Mouse (Mus musculus) hindbrain, embryonic 10.5 days (tissue): ENCODE measurements around the gene Odf3. TPM values are rescaled to one million over a fixed set of nuclear protein-coding genes. Genes with fewer than 3 reads are reported as not detected.
A peak's percentile ranks its signal among the peaks of the same experiment; 100 is the strongest.
"Not testable (repeated sequence)": the region's sequence is repeated elsewhere in the genome, so short reads cannot be mapped to it uniquely, and the experiment has no call there.

Source experiments
- DNase-seq: peaks from one replicate; pipeline ENCODE4 v3.0.0-alpha.2; 2017; ENCODE audit warnings: low spot score
- H3K27ac ChIP-seq: fragments of 300-500 bp; sonication (generic); 2 replicates; pipeline ENCODE4 v1.5.1; 2016; ENCODE audit warnings: mild to moderate bottlenecking, moderate library complexity
- H3K27me3 ChIP-seq: fragments of 300-500 bp; sonication (generic); 2 replicates; pipeline ENCODE4 v1.6.1; 2016; ENCODE audit warnings: mild to moderate bottlenecking; ENCODE audit not compliant: poor library complexity, insufficient read depth, severe bottlenecking
- H3K36me3 ChIP-seq: fragments of 300-500 bp; sonication (generic); 2 replicates; pipeline ENCODE4 v1.6.1; 2016; ENCODE audit warnings: mild to moderate bottlenecking, moderate library complexity
- H3K4me1 ChIP-seq: fragments of 300-500 bp; sonication (generic); replicated peaks from 2 replicates; pipeline ENCODE4 v1.6.1; 2016; ENCODE audit warnings: mild to moderate bottlenecking
- H3K4me3 ChIP-seq: fragments of 300-500 bp; sonication (generic); 2 replicates; pipeline ENCODE4 v1.5.1; 2016; ENCODE audit warnings: mild to moderate bottlenecking, moderate library complexity
- H3K9me3 ChIP-seq: fragments of 300-500 bp; sonication (generic); 2 replicates; pipeline ENCODE4 v1.6.1; 2016; ENCODE audit warnings: mild to moderate bottlenecking, moderate library complexity
- whole genome bisulfite sequencing: fragments of 180-500 bp; shearing (Covaris S2); methylation state at CpG from one replicate; pipeline ENCODE4 v1.1.7; 2016; 5-methylcytosine and 5-hydroxymethylcytosine counted together
- polyA plus RNA-seq: library from polyadenylated mRNA; unstranded; fragments of >200 nt; fragmentation: Nextera tagmentation; extraction: Ambion mirVana; gene quantifications from 2 replicates; pipeline ENCODE4 v1.2.1, GENCODE M21; 2016

Gene Odf3
- polyA plus RNA-seq, 1 experiment from 2014 or later, result not detected

- WGBS, result 89% methylated on average over 4 of the region's 4 CpGs
- no peaks in the 10 kb centered on the region for H3K27me3 ChIP-seq
- no peaks in the 10 kb centered on the region for H3K9me3 ChIP-seq
- H3K4me3 ChIP-seq, result no peak overlapping the region
- H3K4me1 ChIP-seq, result no peaks in the 10 kb centered on the region
- peaks cover 40% of the 10 kb centered on the region for H3K36me3 ChIP-seq
- no peak for DNase-seq
- H3K27ac ChIP-seq, result no peak overlapping the region
Measured at GRCm38 (mm10) chr7:140874224-140874623, 26.6 kb downstream of the Odf3 start.

DNA sequence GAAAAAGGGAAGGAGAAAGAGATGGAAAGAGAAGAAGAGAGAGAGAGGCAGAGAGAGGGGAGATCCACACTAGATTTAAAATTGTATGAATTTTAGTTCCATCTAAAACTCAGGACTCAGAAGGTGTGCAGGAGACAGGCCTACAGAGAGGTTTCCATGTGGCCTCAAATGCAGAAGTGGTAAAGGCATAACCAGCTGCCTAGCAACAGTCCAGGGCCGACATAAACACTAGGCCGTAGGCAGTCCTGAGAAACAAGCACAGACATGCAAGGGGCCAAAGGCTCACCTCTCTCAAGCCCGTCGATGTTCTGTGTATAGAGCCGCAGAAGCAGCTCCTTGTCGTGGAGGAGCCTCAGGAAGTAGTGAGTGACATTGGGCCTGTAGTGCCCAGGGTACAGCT, 29.8 kb downstream of the Odf3 start:
- 81% methylated on average over 6 of the region's 6 CpGs for WGBS
- Histone ChIP-seq H3K9me3 (no peaks in the 10 kb centered on the region), H3K4me1 (peaks cover 8% of the 10 kb centered on the region), H3K4me3 (no peak overlapping the region), H3K36me3 (peaks cover 37% of the 10 kb centered on the region), H3K27ac (no peak overlapping the region), H3K27me3 (no peaks in the 10 kb centered on the region)
- DNase-seq, result no peak

DNA sequence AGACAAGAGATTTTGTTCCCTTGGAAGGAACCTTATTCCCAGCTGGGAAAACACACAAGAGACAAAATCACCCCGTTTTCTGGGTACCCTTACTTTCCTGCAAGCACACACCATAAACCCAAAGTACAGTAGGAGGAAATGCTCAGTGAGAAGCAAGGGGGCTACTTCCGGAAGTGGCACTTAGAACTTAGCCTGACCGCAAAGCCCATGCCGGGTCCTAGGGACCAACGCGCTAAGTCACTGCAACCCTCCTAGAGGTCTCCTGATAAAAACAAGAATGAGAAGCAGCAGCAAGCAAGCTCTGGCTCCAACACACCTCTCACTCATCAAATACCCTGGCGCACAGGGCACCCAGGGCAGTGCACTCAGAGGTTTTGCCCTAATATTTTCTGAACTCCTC, 31.8 kb downstream of the Odf3 start:
- Histone ChIP-seq H3K36me3 (peaks cover 38% of the 10 kb centered on the region), H3K4me3 (no peak overlapping the region), H3K4me1 (peaks cover 20% of the 10 kb centered on the region), H3K9me3 (no peaks in the 10 kb centered on the region), H3K27me3 (no peaks in the 10 kb centered on the region), H3K27ac (no peak overlapping the region)
- WGBS, result 90% methylated on average over 7 of the region's 7 CpGs
- DNase-seq, result no peak

- peaks cover 20% of the 10 kb centered on the region for H3K4me1 ChIP-seq
- peaks cover 41% of the 10 kb centered on the region for H3K36me3 ChIP-seq
- WGBS, result 90% methylated on average over 3 of the region's 3 CpGs
- no peaks in the 10 kb centered on the region for H3K9me3 ChIP-seq
- H3K4me3 ChIP-seq, result peak overlapping the region; percentile 90; the same call in 1 of the 2 replicates
- H3K27me3 ChIP-seq, result no peaks in the 10 kb centered on the region
- DNase-seq, result no peak
- no peak overlapping the region for H3K27ac ChIP-seq
Measured at GRCm38 (mm10) chr7:140880419-140880818, 32.8 kb downstream of the Odf3 start.

DNA sequence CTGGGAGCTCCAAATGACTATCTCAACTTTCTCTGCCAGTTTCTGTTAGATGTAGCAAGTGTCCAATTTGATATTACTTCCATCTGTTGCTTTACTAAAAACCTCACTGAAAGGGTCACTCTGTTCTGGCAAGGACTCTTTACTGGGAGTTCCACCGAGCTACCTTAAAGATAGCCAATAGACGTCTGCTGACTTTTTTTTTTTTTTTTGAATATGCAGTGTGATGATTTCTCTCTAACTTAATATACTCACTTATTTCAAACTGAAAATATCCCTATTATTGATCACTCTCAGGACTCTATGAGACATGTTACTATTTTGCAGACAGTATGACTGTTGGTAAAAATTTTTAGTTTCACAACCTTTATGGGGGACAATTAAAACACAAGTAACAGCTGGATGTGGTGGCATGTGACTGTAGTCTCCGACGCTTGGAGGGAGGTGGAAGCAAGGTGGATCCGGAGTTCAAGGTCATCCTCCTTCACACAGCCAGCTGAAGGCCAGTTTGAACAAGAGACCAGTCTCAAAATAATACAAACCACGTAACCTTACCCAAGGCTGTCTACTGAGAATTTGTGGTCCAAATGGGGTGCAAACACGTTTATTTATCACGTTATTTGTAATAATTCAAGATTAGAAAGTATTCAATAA, 33.4 kb downstream of the Odf3 start:
- H3K27ac ChIP-seq, result peak overlapping the region; percentile 91
- 34% methylated on average over 8 of the region's 8 CpGs for WGBS

GRCm38 (mm10) chr7:140881696-140882468, 34.3 kb downstream of the Odf3 start, which contains the start of the genes Psmd13 and Sirt3:
Gene Psmd13, plus strand, starts transcription at chr7:140881968.
Gene Sirt3, minus strand, starts transcription at chr7:140882309.
- under 1% methylated on average over 59 of the region's 59 CpGs for WGBS
- peak; percentile 93 for DNase-seq
- Histone ChIP-seq H3K27me3 (no peaks in the 10 kb centered on the region), H3K36me3 (peaks cover 42% of the 10 kb centered on the region), H3K4me1 (peaks cover 20% of the 10 kb centered on the region), H3K9me3 (no peaks in the 10 kb centered on the region), H3K27ac (peak within 1 kb of the TSS; percentile 91), H3K4me3 (peak within 1 kb of the TSS; percentile 90)

More for the DNA sequence above, 33.4 kb downstream of the Odf3 start:
- Histone ChIP-seq H3K9me3 (no peaks in the 10 kb centered on the region), H3K36me3 (peaks cover 42% of the 10 kb centered on the region), H3K4me1 (peaks cover 20% of the 10 kb centered on the region), H3K27me3 (no peaks in the 10 kb centered on the region), H3K4me3 (peak overlapping the region; percentile 90)
- DNase-seq, result no peak

DNA sequence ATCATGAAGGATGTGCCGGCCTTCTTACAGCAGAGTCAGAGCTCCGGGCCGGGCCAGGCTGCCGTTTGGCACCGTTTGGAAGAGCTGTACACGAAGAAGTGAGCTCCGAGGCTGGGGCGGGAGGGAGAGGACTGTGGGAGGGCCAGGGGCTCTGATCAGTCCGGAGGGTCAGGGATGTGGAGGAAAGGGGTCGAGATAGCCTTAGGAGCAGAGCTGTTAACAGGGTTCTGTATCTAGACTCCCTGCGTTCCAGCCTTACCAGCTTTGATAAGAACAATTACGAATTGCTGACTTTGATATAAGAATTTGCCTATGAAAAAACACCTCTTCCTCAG, 34.8 kb downstream of the Odf3 start:
- Histone ChIP-seq H3K27ac (peak overlapping the region; percentile 91), H3K9me3 (no peaks in the 10 kb centered on the region), H3K4me1 (peaks cover 20% of the 10 kb centered on the region), H3K36me3 (peaks cover 43% of the 10 kb centered on the region), H3K4me3 (peak overlapping the region; percentile 90), H3K27me3 (no peaks in the 10 kb centered on the region)
- no peak for DNase-seq
- WGBS, result under 1% methylated on average over 12 of the region's 12 CpGs

- H3K4me3 ChIP-seq, H3K27ac ChIP-seq, H3K27me3 ChIP-seq, H3K4me1 ChIP-seq, H3K9me3 ChIP-seq, DNase-seq: not testable (repeated sequence)
- 97% methylated on average over 16 of the region's 16 CpGs for WGBS
- H3K36me3 ChIP-seq, result peaks cover 86% of the 10 kb centered on the region
Measured at GRCm38 (mm10) chr7:140890636-140891035, 43.0 kb downstream of the Odf3 start.

GRCm38 (mm10) chr7:140894031-140894430, 46.4 kb downstream of the Odf3 start:
- Histone ChIP-seq H3K36me3 (peaks cover 86% of the 10 kb centered on the region), H3K4me3 (no peak overlapping the region), H3K27me3 (no peaks in the 10 kb centered on the region), H3K4me1 (no peaks in the 10 kb centered on the region), H3K27ac (no peak overlapping the region), H3K9me3 (no peaks in the 10 kb centered on the region)
- DNase-seq, result no peak
- WGBS, result 94% methylated on average over 7 of the region's 7 CpGs

- Histone ChIP-seq H3K4me1 (no peaks in the 10 kb centered on the region), H3K9me3 (no peaks in the 10 kb centered on the region), H3K27me3 (no peaks in the 10 kb centered on the region), H3K36me3 (peaks cover 86% of the 10 kb centered on the region), H3K27ac (no peak overlapping the region), H3K4me3 (no peak overlapping the region)
- 94% methylated on average over 3 of the region's 3 CpGs for WGBS
- DNase-seq, result no peak
Measured at GRCm38 (mm10) chr7:140894611-140895010, 47.0 kb downstream of the Odf3 start.

DNA sequence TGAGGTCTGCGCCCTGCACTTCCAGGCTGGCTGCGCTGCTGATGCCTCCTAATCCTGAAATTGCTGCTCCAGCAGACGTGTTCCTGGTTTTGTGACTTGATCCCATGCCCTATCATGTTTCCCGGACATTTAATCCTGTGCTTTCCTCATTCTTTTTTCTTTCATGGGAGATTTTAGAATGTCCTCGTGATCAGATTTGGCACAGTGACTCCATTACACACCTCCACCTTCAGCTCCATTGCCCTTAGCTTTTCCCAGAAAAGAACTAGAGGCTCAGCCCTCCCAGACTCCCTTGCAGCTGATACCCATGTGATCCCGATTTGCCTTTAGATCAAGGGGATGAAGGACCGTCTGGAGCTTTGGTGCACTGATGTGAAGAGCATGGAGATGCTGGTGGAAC, 50.3 kb downstream of the Odf3 start:
- Histone ChIP-seq H3K9me3 (no peaks in the 10 kb centered on the region), H3K27ac (no peak overlapping the region), H3K36me3 (peaks cover 72% of the 10 kb centered on the region), H3K4me1 (peaks cover 8% of the 10 kb centered on the region; the same call in 1 of the 2 replicates), H3K4me3 (no peak overlapping the region), H3K27me3 (no peaks in the 10 kb centered on the region)
- DNase-seq, result no peak
- WGBS, result 90% methylated on average over 7 of the region's 7 CpGs

DNA sequence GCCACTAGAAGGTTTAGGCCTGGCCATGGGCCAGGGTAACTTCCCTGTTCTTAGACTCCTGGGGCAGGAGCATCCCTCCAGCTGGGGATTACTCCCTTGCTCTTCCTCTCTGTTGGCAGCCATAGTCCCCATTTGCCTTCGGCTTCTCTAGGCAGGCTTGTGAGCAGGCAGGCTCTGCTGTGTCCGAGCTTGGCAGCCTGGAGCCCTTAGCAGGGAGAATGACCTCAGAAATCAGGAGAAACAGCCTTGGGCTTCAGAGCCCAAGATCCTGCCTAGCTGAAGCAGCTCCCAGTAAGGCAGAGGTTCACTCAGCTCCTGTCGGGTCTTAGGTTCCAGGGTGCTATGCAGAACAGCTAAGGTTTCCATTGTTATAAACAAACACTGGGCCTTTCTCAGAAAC, 51.5 kb downstream of the Odf3 start:
- Histone ChIP-seq H3K27me3 (no peaks in the 10 kb centered on the region), H3K36me3 (peaks cover 60% of the 10 kb centered on the region), H3K4me1 (peaks cover 11% of the 10 kb centered on the region; the same call in 1 of the 2 replicates), H3K9me3 (no peaks in the 10 kb centered on the region), H3K27ac (no peak overlapping the region), H3K4me3 (no peak overlapping the region)
- WGBS, result 74% methylated on average over 3 of the region's 3 CpGs
- DNase-seq, result no peak

- Histone ChIP-seq H3K9me3 (no peaks in the 10 kb centered on the region), H3K4me3 (no peak within 1 kb of the TSS), H3K27ac (no peak within 1 kb of the TSS), H3K27me3 (no peaks in the 10 kb centered on the region), H3K4me1 (peaks cover 11% of the 10 kb centered on the region; the same call in 1 of the 2 replicates), H3K36me3 (peaks cover 50% of the 10 kb centered on the region)
- DNase-seq, result no peak
- 83% methylated on average over 10 of the region's 10 CpGs for WGBS
Measured at GRCm38 (mm10) chr7:140900220-140900619, 52.6 kb downstream of the Odf3 start, which contains the start of gene Cox8b. Gene Cox8b, minus strand, starts transcription at chr7:140900446.
